In the genomic region with DNA sequence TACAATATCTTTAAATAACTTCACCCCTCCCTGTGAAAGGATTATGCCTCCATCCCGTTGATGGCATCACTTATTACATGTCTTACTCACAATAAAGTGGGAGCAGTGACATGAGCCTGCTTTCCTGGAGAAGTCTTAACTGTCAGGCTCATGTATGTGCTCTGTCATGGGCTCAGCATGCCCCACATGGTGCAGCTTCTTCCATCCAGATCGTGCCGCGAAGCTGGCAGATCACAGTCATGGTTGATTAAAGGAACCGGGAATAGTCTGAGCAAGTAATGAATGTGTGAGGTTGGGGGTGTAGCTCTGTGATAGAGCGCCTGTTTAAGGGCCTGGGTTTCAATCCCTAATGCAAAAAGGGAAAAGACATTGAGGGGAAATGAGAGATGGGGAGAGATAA, we compare ENCODE assay signal across 16 mouse cellular contexts.
A peak's percentile ranks its signal among the peaks of the same experiment; 100 is the strongest.
DNase-seq lines count a peak whose midpoint lies in the region; ATAC-seq lines count a peak whose summit lies in the region.
"Had no signal": no experiment of that assay in that cellular context is flagged by ENCODE, and none has a peak within 500 bp of the region (broad histone marks: within the 10 kb centered on the region; RNA-seq: fewer than 3 reads in every experiment).

No protein-coding gene starts in this region.

- no peak overlapping the region for H3K4me2 ChIP-seq in kidney, embryonic 15.5 days
- no peak overlapping the region for H3K4me2 ChIP-seq in hindbrain, embryonic 12.5 days (replicated peaks)
- H3K4me2 ChIP-seq in midbrain, embryonic 14.5 days (ENCODE audit: low read length), result no peak overlapping the region
- H3K4me2 ChIP-seq: embryonic facial prominence, embryonic 13.5 days; heart, embryonic 15.5 days; limb, embryonic 15.5 days had no signal

- H3K27me3 ChIP-seq in kidney, embryonic 15.5 days, result no peaks in the 10 kb centered on the region
- H3K27me3 ChIP-seq in hindbrain, embryonic 12.5 days, result no peaks in the 10 kb centered on the region
- no peaks in the 10 kb centered on the region for H3K27me3 ChIP-seq in midbrain, embryonic 14.5 days (ENCODE audit: control insufficient read depth, insufficient read depth, low read length)
- H3K27me3 ChIP-seq: embryonic facial prominence, embryonic 13.5 days; heart, embryonic 15.5 days; limb, embryonic 15.5 days; megakaryocyte, embryonic 14.5 days had no signal

- DNase-seq in cerebellum, postnatal 14 days, result peak; percentile 79 to 88
- DNase-seq in cerebellum, adult 8-10 months, result no peak
- no peak for DNase-seq in kidney, adult 18-20 months
- peak; percentile 55 for DNase-seq in midbrain, embryonic 14.5 days
- no peak for DNase-seq in spleen, postnatal 4 days (ENCODE audit: low spot score in 2 of 2)
- DNase-seq in heart, postnatal 4 days, result no peak
- DNase-seq: heart, adult 18-20 months; kidney, adult 8-10 months; lung, postnatal 10 days; right cerebral cortex, postnatal 4 days had no signal

- H3K4me1 ChIP-seq in kidney, embryonic 15.5 days, result 0 out of 2 replicates have a peak, but pooled peaks cover 3% of the 10 kb centered on the region
- no peaks in the 10 kb centered on the region for H3K4me1 ChIP-seq in hindbrain, embryonic 12.5 days
- H3K4me1 ChIP-seq in midbrain, embryonic 14.5 days (ENCODE audit: control insufficient read depth, insufficient read depth, low read length), result peaks cover 10% of the 10 kb centered on the region
- H3K4me1 ChIP-seq: embryonic facial prominence, embryonic 13.5 days; heart, embryonic 15.5 days; limb, embryonic 15.5 days; megakaryocyte, embryonic 14.5 days had no signal

- no peak overlapping the region for H3K4me3 ChIP-seq in kidney, embryonic 15.5 days (replicated peaks)
- no peak overlapping the region for H3K4me3 ChIP-seq in hindbrain, embryonic 12.5 days
- H3K4me3 ChIP-seq in midbrain, embryonic 14.5 days (replicated peaks; ENCODE audit: low read depth, low read length), result no peak overlapping the region
- H3K4me3 ChIP-seq: embryonic facial prominence, embryonic 13.5 days; heart, embryonic 15.5 days; limb, embryonic 15.5 days; megakaryocyte, embryonic 14.5 days had no signal

- H3K9me3 ChIP-seq in kidney, embryonic 15.5 days (replicated peaks), result no peaks in the 10 kb centered on the region
- H3K9me3 ChIP-seq in hindbrain, embryonic 12.5 days (replicated peaks), result no peaks in the 10 kb centered on the region
- H3K9me3 ChIP-seq in midbrain, embryonic 14.5 days (ENCODE audit: control insufficient read depth, low read length), result no peaks in the 10 kb centered on the region
- H3K9me3 ChIP-seq: embryonic facial prominence, embryonic 13.5 days; heart, embryonic 15.5 days; limb, embryonic 15.5 days; megakaryocyte, embryonic 14.5 days had no signal

- 0 out of 2 replicates have a peak, but pooled peaks have one; percentile 40 for ATAC-seq in kidney, embryonic 15.5 days (replicated peaks; ENCODE audit: low FRiP score)
- ATAC-seq in hindbrain, embryonic 12.5 days (ENCODE audit: low FRiP score), result peak; percentile 86
- peak; percentile 64; the same call in 1 of the 2 replicates for ATAC-seq in midbrain, embryonic 14.5 days (ENCODE audit: low FRiP score, low TSS enrichment)

- H3K36me3 ChIP-seq in kidney, embryonic 15.5 days, result no peaks in the 10 kb centered on the region
- no peaks in the 10 kb centered on the region for H3K36me3 ChIP-seq in hindbrain, embryonic 12.5 days
- H3K36me3 ChIP-seq in midbrain, embryonic 14.5 days (ENCODE audit: control insufficient read depth, insufficient read depth, low read length), result no peaks in the 10 kb centered on the region
- H3K36me3 ChIP-seq: embryonic facial prominence, embryonic 13.5 days; heart, embryonic 15.5 days; limb, embryonic 15.5 days had no signal

- 60% methylated on average over 6 of the region's 6 CpGs for WGBS in kidney, embryonic 15.5 days
- 41% methylated on average over 6 of the region's 6 CpGs for WGBS in hindbrain, embryonic 12.5 days
- 14% methylated on average over 6 of the region's 6 CpGs for WGBS in midbrain, embryonic 14.5 days

- no peak overlapping the region for H3K27ac ChIP-seq in kidney, embryonic 15.5 days
- no peak overlapping the region for H3K27ac ChIP-seq in hindbrain, embryonic 12.5 days
- no peak overlapping the region for H3K27ac ChIP-seq in midbrain, embryonic 14.5 days (replicated peaks; ENCODE audit: low read depth, low read length)
- H3K27ac ChIP-seq: embryonic facial prominence, embryonic 13.5 days; heart, embryonic 15.5 days; limb, embryonic 15.5 days had no signal

- no peak overlapping the region for H3K9ac ChIP-seq in kidney, embryonic 15.5 days
- H3K9ac ChIP-seq in hindbrain, embryonic 12.5 days, result no peak overlapping the region
- no peak overlapping the region for H3K9ac ChIP-seq in midbrain, embryonic 14.5 days (replicated peaks; ENCODE audit: low read length)
- H3K9ac ChIP-seq: embryonic facial prominence, embryonic 13.5 days; heart, embryonic 15.5 days; limb, embryonic 15.5 days had no signal

Comparison
In these comparisons a context has a peak if more than half of its experiments do, and no peak if none do; other contexts are left out.
1. DNase-seq: peak in cerebellum, postnatal 14 days (2 of 2) and midbrain, embryonic 14.5 days (single experiment); none in cerebellum, adult 8-10 months (single experiment), kidney, adult 18-20 months (single experiment), spleen, postnatal 4 days (0 of 2) and heart, postnatal 4 days (single experiment).
2. Peak in every context shown above with its lines, with median percentiles within 50 percentile points of each other: ATAC-seq.